Mouse (Mus musculus) cortical plate, adult 2 months (tissue): ENCODE data around the gene Zgpat.

ENCODE experiments used
- CTCF ChIP-seq: fragments of 200-500 bp; IDR thresholded peaks from 2 replicates; pipeline ENCODE4 v1.5.1; 2011; ENCODE audit warnings: mild to moderate bottlenecking, control low read depth, low read length; ENCODE audit not compliant: insufficient read depth; ENCODE audit errors: extremely low read depth
- POLR2A ChIP-seq: fragments of 200-500 bp; IDR thresholded peaks from 2 replicates; pipeline ENCODE4 v1.6.1; 2011; ENCODE audit warnings: mild to moderate bottlenecking, low read length, control low read depth; ENCODE audit not compliant: insufficient read depth; ENCODE audit errors: extremely low read depth

- no peak for TF ChIP-seq POLR2A
- no peak for TF ChIP-seq CTCF
Measured at GRCm38 (mm10) chr2:181423834-181424233, 59.1 kb downstream of the Zgpat start.
